Mouse (Mus musculus) erythroblast, embryonic 14.5 days (primary cell): ENCODE measurements around the gene Wnk4. TPM values are rescaled to one million over a fixed set of nuclear protein-coding genes. Genes with fewer than 3 reads are reported as not detected.

Experiments used
- H3K27me3 ChIP-seq: 2 replicates; pipeline ENCODE4 v1.6.1; 2012; ENCODE audit warnings: inconsistent platforms; ENCODE audit not compliant: control insufficient read depth
- H3K36me3 ChIP-seq: 2 replicates; pipeline ENCODE4 v1.6.1; 2012; ENCODE audit warnings: mild to moderate bottlenecking, inconsistent platforms; ENCODE audit not compliant: control insufficient read depth
- H3K4me1 ChIP-seq: 2 replicates; pipeline ENCODE4 v1.6.1; 2012; ENCODE audit warnings: inconsistent platforms; ENCODE audit not compliant: control insufficient read depth
- H3K4me3 ChIP-seq: replicated peaks from 2 replicates; pipeline ENCODE3; 2012; ENCODE audit warnings: moderate library complexity, mild to moderate bottlenecking, inconsistent platforms
- H3K9me3 ChIP-seq: 2 replicates; pipeline ENCODE4 v1.6.1; 2012; ENCODE audit warnings: low read length, inconsistent platforms, mixed read lengths; ENCODE audit not compliant: control insufficient read depth
- GATA1 ChIP-seq: IDR thresholded peaks from 2 replicates; pipeline ENCODE4 v1.6.1; 2012; ENCODE audit warnings: low read length, inconsistent platforms, mixed read lengths
- TAL1 ChIP-seq: IDR thresholded peaks from 3 replicates; pipeline ENCODE4 v1.6.1; 2012; ENCODE audit warnings: low read length, inconsistent platforms, mixed read lengths
- polyA plus RNA-seq: library from polyadenylated mRNA; stranded (reverse); fragments of >175 nt; gene quantifications from 2 replicates; pipeline ENCODE4 v1.2.3, GENCODE M21; 2012

Wnk4 gene
- 14.8 and 19.5 TPM in 2 replicates for polyA plus RNA-seq

DNA sequence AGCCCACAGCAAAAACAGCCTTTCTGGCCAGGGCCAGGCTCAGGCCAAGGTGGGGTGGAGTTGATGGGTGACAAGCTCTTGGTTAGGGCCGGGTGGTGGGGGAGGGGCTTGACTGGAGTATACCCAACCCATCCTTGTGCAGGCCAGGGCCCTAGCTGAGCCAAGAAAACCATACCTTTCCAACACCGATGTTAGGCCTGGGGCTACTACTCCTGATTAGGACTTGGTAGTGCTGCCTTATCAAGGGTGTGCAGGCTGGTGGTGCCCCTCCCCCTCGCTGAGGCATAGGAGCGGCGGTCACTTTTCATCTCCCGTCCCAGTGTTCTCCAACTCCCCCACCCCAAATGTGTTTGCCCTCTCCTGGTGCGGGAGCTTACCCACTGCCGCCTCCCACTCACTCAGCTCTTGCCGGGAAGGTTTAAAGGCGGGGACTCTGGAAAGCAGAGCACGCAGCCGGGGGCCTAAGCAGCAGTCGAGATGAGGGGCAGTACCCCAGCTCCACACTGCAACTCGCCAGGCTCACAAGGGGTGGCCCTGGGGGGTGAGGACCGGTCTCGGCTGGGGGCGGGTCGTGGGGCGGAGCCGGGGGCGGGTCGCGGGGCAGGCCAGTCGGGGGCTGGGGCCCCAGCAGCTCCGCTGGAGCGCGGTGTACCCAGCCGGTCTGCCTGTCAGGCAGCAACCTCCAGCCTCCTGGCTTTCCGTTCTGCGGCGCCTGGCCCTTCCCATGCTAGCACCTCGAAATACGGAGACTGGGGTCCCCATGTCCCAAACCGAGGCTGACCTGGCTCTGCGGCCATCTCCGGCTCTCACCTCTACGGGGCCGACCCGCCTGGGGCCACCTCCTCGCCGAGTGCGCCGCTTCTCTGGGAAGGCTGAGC lies at the start of gene Wnk4:
Gene Wnk4, plus strand, starts transcription at position 620 of the 878 bp plus-strand sequence.
- peaks cover 83% of the 10 kb centered on the region for H3K4me1 ChIP-seq
- H3K4me3 ChIP-seq: peak within 1 kb of the TSS; percentile 82
- peaks cover 47% of the 10 kb centered on the region for H3K27me3 ChIP-seq
- TF ChIP-seq TAL1 (peak; percentile 92), GATA1 (peak; percentile 87)
- H3K9me3 ChIP-seq: peaks cover 10% of the 10 kb centered on the region
- peaks cover 53% of the 10 kb centered on the region for H3K36me3 ChIP-seq

DNA sequence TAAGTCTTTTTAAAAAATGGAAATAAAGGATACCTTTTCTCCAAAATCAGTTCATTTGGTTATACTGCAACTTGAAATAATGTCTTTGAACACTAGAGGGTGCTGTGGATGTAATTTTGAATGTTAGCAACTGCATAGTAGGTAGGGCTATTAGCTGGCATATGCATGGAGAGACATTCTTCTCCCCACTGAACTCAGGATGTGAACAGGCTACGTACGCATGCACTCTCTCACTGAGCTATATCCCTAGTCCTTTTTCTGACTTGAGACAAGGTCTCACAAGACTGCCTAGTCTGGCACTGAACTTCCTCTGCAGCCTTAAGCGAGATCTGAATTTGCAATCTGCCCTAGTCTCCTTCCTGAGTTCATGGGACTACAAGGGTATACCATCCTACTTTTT lies 48.4 kb upstream of the Wnk4 start:
- TF ChIP-seq GATA1 (no peak), TAL1 (no peak)
- peaks cover 87% of the 10 kb centered on the region for H3K36me3 ChIP-seq
- peaks cover 2% of the 10 kb centered on the region; the same call in 1 of the 2 replicates for H3K4me1 ChIP-seq

DNA sequence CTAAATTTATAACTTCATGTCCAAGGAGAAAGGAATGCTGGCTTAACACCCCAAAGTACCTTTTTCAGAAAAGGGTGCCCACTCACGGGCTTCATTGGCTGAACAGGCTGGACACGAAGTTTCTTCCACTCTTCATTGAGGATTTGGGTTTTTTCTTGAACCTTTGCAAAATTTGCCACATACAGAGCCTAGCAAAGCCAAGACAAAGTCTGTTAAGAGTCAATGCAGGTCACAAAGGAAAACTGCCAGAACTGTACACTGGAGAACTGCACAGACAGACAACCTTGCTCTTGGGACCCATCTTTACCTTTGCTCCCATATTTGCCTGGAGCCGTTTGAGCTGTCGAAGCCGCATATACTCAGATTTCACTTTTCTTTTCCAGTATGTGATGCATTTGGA lies 43.4 kb upstream of the Wnk4 start:
- Histone ChIP-seq H3K4me1 (peaks cover 2% of the 10 kb centered on the region; the same call in 1 of the 2 replicates), H3K27me3 (no peaks in the 10 kb centered on the region), H3K4me3 (no peak overlapping the region), H3K36me3 (peaks cover 61% of the 10 kb centered on the region), H3K9me3 (no peaks in the 10 kb centered on the region)
- TF ChIP-seq GATA1: no peak
- TF ChIP-seq TAL1: no peak

More for the DNA sequence above, 48.4 kb upstream of the Wnk4 start:
- Histone ChIP-seq H3K4me3 (no peak overlapping the region), H3K9me3 (no peaks in the 10 kb centered on the region), H3K27me3 (no peaks in the 10 kb centered on the region)

DNA sequence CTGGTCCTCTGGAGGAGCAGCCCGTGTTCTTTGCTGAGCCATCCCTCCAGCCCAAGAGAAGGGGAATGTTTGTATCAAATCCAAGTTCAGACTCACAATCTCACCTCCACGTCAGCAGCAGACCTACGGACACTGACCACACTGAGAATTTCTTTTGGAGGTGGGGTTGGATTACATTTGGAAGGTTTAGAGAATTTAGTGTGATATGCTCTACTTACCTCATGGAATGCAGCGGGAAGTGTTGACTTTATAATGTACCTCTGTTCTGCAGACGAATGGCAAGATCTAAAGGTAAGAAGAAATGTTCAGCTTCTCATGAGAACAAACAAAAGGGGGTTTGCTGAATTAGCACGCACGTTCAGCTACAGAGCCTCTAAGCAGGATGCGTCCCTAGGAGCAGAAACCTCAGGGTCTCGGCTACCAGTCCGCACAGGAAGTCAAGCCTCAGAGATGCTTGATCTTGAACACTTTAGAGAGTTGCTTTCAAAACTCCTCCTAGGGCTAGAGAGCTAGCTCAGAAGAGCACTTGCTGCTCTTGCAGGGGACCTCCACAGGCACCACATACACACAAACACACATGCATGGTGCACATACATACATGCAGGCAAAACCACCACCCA lies 41.8 kb upstream of the Wnk4 start:
- Histone ChIP-seq H3K9me3 (no peaks in the 10 kb centered on the region), H3K4me1 (peaks cover 1% of the 10 kb centered on the region), H3K4me3 (no peak overlapping the region), H3K36me3 (peaks cover 54% of the 10 kb centered on the region), H3K27me3 (no peaks in the 10 kb centered on the region)
- no peak for TF ChIP-seq TAL1
- TF ChIP-seq GATA1: no peak

DNA sequence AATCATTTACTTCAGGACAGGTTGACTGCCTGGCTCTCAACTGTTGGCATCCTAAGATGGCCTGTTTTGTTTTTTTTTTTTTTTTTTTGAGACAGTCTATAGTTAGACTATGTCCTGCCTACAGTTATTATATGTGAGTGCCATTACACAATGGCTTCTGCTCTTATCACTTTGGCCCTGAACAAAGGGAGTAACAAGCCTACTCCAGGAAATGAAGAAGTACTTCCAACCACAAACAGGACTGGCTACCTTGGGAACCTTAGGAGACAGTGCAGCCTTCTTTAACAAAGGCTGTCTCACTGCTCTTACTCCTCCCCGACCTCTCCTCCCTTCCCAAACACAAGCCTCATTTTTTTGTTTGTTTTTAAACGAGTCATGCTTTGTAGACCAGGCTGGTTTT lies 39.5 kb upstream of the Wnk4 start:
- peaks cover 21% of the 10 kb centered on the region for H3K4me1 ChIP-seq
- peaks cover 33% of the 10 kb centered on the region for H3K36me3 ChIP-seq
- H3K4me3 ChIP-seq: no peak overlapping the region
- H3K9me3 ChIP-seq: no peaks in the 10 kb centered on the region
- TF ChIP-seq GATA1 (no peak), TAL1 (no peak)
- no peaks in the 10 kb centered on the region for H3K27me3 ChIP-seq

DNA sequence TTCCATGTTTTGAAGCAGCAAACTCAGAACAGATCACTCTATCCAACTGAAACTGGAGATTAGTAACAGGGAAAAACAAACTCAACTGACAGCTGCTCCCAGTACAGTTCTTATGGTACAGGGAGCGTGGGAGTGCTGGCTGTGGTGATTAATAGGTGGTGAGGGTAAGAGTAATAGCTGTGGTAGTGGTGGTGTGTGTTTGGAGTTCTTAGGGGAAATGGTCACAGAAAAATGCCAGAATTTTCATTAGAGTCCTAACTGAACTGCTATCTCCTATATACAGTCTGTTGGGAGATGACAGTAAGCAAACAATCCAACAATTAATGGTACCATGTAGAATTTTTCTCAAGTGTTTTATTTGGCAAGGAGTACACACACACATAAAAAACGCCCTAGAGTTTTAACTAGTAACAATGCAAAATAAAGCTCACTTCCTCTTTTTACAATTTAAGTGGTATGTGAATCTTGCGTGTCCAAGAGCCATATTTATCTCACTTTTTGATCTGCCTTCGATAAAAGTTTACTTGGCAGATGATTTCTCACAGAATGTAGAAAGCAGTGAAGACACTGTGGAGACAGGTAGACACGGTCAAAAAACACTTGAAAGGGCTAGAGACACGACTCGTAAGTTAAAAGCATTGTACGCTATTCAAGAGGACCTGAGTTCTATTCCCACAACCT lies 38.9 kb upstream of the Wnk4 start:
- H3K27me3 ChIP-seq: no peaks in the 10 kb centered on the region

DNA sequence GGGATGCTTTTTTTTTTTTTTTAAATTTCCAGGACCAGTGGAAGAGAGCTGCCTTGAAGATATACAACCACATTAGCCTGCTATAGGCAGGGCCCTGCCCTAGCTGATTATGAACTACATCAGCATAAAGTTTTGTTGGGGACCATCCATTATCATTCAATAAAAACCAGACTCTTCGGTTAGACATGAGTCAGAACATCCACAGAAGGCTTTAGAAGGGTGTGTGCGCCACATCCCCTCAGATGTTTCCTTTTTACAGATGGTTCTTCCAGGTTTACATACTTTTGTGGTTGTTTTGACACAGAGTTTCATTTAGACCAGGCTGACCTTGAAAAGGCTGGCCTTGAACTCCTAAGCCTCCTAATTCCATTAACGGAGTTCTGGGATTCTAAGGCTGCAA lies 36.0 kb upstream of the Wnk4 start:
- peaks cover 21% of the 10 kb centered on the region for H3K27me3 ChIP-seq
- TF ChIP-seq GATA1 (no peak), TAL1 (no peak)

More for the DNA sequence above, 38.9 kb upstream of the Wnk4 start:
- Histone ChIP-seq H3K9me3 (no peaks in the 10 kb centered on the region), H3K36me3 (peaks cover 27% of the 10 kb centered on the region), H3K4me1 (peaks cover 24% of the 10 kb centered on the region), H3K4me3 (no peak overlapping the region)
- TF ChIP-seq GATA1 (no peak), TAL1 (no peak)

DNA sequence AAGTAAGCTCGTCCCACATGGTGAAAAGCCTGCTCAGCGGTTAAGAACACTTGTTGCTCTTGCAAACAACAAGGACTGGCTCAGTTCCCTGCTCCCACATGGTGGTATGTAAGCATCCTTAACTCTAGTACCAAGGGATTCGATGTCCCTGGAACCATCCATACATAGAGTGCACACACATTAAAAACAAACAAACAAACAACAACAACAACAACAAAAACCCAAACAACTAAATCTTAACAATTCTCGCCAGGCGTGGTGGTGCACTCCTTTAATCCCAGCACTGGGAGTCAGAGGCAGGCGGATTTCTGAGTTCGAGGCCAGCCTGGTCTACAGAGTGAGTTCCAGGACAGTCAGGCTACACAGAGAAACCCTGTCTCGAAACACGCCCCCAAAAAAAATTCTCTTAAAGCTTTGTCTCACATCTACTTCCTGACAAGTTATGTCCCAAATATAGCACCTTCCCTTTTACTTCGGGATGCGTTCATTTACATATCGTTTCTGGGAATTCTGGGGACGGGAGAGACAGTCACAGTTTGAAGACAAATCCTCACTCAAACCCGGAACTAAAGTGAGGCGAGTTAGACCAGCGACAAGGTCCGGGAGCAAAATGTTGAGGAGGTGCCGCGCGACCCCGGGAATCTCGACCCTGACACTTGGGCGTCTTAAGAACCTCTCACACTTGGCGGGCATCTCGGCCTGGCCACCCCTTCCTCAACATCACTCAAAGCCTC lies 34.9 kb upstream of the Wnk4 start:
- peaks cover 33% of the 10 kb centered on the region for H3K27me3 ChIP-seq
- H3K4me3 ChIP-seq: peak overlapping the region; percentile 83
- TF ChIP-seq TAL1 (no peak), GATA1 (no peak)
- peaks cover 9% of the 10 kb centered on the region for H3K36me3 ChIP-seq
- H3K9me3 ChIP-seq: no peaks in the 10 kb centered on the region
- H3K4me1 ChIP-seq: peaks cover 26% of the 10 kb centered on the region

More for the DNA sequence above, 36.0 kb upstream of the Wnk4 start:
- peaks cover 9% of the 10 kb centered on the region for H3K36me3 ChIP-seq
- no peak overlapping the region for H3K4me3 ChIP-seq
- H3K9me3 ChIP-seq: no peaks in the 10 kb centered on the region
- H3K4me1 ChIP-seq: peaks cover 26% of the 10 kb centered on the region
